Mouse (Mus musculus) c-Kit-positive CD71-positive TER-119-positive erythroid progenitor cells, embryonic 14.5 days (primary cell): ENCODE measurements at regions not wholly inside any gene's neighbourhood (a gene's known extent, or its start where the extent isn't known, plus 50 kb on each side); places are given as distances from the start of the nearest gene placed in this dataset.

ENCODE experiments used
- DNase-seq: peaks from one replicate; pipeline ENCODE4 v3.0.0-alpha.2; 2013; ENCODE audit warnings: low spot score

DNA sequence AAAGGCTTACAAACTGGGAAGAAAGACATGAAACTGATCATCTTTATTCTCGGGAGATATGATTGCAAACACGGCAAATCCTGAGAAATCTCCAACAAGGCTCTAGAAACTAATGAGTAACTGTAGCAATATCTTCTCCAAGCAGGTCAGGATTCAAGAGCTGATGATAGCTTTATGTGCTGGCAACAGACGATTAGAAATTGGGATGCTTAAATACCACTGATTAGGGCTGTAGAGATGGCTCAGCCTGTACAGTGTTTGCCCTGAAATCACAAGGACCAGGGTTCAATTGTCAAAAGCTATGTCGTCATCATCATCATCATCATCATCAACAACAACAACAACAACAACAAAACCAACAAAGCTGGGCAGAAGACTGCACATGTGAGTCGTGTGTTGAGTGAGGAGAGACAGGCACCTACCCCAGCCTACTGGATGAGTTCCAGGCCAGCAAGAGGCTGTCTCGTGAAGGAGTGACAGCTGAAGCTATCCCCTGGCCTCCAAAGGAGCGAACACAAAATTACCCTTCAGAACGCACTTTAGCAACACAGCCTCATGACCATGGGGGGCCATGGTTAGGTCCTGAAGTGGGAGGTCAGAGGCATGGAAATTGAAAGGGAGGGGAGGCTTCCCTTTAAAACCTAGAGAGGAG is 225.0 kb downstream of the Tex36 start:
- no peak for DNase-seq

DNA sequence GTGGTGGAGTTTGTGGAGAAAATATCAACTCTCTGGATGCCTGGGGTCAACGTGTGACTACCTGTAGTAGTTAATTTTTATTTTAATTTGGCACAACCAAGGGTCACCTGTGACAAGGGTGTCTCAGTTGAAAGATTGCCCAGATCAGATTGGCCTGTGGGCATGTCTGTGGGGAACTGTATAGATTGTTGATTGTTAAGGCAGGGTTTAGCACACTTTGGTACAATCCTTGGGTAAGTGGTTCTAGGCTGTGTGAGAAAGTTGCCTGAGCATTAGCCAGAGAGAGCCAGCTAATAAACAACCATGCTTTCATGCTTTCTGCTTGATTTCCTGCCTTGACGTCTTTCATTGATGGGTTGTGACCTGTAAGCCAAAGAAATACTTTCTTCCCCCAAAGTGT is 229.3 kb downstream of the Tex36 start:
- DNase-seq = no peak

DNA sequence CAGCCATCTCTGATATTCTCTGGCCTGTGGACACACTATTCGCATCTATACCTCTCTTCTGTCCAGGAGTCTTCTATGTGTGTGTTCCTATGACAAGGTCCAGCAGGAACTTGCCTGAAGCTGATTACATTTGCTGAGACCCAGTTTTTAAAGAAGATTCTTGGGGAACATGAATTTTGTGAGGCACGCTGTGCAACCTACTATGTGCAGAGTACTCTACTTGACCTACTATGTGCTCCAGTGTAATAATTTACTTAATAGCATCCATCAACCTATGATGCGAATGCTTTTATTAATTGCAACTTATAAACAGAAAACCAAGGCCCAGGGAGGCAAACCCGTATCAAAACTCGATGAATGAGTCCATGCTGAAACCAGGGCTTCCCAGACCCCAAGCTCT is 231.4 kb downstream of the Tex36 start:
- no peak for DNase-seq

DNA sequence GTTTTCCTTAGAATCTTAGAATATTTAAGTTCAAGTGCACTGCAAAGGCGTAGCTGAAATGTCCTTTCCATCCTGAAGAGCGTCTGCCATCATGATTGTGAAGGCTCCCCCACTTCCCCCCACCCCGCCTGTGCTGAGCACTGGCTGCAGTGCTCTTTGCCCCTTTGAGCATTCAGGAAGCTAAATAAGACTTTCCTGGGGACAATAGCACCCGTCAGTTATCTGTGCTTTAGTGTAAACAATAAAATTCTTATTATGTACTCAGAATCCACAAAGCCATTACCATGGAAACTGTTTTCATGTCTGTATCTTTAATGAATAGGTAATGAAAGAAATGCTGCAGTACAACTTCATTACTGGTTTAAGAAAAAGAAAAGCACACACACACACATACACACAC is 237.4 kb downstream of the Tex36 start:
- DNase-seq = no peak

DNA sequence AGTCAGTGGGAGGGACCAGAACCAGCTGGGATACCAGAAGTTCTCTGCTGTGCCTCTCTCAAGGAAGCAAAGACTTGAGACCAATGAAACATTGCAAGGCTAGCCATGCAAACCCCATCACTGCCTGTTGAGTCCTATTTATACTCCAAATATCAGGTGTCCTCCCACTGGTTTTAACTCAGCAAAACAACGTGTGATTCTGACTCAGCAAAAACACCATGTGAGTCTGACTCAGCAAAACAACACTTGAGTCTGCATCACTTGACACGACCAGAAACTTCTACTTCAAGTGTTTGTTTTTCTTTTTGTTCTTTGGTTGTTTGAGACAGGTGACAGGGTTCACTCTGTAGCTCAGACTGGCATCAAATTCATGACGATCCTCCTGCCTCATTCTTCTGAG is 204.6 kb upstream of the Ctbp2 start:
- no peak for DNase-seq

DNA sequence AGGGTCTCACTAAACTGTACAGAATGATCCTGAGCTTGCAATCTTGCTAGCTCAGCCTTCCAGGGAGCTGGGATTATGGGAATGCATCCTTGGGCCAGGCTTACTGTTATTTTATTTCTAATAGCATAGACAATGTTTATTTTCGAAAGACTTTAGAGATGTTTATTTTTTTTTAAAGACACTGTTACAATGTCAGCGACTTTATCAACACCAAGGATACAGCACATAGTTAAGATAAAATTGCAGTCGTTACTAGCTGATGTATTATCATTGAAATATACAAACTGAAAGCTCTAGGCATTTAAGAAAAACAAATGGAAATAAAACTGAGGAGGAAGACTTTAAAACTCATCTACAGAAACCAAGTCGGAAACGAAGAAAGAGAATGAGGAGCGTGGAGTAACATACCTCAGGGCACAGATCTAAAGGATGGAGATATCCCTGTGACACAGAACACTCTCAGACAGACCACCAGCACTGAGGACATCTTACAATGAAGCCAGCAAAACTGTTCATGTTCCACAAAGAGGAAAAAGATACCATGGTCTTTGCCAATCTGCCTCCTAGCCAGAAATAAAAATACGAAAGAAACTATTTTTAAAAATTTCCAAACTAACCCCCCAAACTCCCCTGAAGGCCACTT is 201.5 kb upstream of the Ctbp2 start:
- no peak for DNase-seq

DNA sequence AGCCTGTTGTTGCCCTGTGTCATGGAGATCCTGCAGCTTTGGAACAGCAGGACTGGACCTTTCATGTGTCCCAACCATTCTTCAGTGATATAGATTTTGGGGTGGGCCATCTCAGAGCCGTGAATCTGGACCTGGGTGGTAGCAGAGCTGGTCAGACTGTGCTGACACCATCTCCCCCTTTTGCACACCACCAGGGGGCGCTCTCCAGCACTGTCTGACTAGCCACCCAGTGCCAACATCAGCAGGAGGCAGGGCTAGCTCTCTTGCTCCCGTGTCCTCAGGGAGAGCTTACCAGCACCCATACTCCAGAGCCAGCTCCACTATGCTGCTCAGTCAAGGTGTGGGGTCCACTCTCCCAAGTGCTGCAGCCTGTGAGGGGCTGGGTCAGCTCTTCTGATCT is 199.8 kb upstream of the Ctbp2 start:
- no peak for DNase-seq

DNA sequence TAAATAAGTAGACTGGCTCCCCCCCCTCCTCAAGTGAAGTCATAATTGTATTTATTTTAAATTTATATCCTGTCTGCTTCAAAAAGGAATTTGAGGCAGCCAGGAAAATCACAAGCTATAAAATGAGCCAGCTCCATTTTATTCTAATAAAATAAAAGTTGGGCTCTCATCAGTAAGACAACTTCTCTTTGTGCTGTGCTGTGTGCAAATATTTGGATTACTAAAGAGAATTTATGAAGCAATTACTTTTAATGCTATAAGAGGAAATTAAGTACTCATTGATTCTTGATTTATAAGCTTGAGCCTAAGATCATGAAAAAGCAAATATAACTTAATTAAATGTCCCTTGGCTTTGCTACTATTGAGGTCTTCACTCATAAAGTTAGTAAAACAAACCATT is 193.4 kb upstream of the Ctbp2 start:
- DNase-seq = no peak

DNA sequence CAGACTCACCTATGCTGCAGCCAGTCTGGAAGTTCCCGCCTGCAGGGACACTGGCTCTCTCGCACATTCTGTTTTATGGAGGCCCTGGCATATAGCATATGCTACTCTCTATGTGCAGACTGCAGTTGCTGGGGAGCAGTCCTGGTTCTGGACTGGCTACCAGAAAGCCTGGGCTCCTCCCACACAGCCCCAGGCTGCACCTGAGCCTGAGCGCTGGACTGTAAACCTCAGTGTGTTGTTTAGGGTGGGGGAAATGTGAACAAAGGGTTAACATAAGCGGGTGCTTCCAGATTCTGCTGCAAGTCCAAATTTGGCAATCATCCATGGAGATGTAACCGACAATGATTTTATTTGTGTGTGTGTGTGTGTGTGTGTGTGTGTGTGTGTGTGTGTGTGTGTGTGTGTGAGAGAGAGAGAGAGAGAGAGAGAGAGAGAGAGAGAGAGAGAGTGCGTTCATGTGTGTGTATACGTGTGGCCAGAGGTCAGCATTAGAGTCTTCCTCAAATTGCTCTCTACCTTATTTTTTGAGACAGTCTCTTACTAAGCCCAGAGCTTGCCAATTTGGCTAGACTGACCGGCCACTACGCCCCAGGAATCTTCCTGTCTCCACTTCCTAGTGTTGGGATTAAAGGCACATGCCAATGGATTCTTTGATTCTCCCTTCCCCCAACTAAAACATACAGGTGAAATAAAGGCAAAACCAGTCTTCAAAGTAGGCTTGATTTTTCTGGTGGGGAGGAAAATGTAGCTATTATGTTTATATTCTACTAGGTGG is 192.7 kb upstream of the Ctbp2 start:
- no peak for DNase-seq

DNA sequence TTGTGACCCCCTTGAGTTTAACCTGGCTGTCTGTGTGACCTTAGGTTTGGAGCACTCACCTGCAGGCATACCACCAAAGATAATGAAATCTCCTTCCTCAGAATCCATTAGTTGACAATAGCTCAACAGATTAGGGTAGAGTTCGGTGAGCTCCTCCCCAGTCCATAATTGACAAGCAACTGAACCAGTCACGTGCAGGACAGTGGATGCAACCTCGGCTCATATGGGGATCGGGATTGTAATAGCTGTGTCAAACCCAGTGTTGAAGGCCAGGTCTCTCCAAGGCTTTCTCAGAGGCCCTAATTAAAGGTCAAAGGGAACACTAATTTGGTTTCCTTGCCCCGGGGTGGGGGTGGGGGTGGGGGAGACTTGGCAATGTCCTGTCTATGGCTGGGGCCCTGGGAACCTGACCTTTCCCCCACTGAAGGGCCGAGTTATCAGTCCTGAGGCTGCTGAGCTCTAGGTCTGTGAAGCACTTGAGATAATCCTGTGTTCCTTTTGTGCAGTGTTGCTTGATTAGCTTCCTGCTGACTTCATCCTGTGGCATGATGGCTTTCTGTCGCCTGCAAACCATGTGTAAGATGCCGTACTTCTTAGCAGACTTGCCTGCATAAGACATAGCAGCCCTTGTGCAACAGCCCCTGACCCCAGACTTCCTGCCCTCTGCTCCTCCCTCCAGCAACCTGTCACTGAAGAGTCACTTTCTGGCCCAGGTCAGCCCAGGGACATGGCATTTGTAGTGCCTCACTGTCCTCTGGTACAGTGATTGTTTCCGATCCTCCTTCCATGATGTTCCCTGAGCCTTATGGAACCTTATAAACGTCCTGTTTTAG is 191.3 kb upstream of the Ctbp2 start:
- no peak for DNase-seq

DNA sequence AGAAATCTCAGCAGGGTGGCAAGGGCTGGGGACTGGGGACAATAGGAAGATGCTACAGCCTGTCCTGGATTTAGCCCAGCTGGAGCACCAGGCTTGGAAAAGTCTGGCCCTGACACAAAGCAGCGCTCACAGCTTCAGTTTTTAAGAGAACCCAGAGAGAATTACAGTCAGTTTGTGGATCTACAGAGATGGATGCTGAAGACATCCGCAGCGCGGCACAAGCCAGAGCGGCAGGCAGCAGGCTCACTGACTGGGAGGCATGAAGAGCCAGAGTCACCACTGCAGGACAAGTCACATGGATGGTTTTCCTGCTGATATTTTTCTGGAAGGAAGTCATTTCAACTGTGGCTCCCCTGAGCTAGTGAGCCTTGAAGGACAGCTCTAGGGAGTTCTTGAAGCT is 189.0 kb upstream of the Ctbp2 start:
- DNase-seq = no peak

DNA sequence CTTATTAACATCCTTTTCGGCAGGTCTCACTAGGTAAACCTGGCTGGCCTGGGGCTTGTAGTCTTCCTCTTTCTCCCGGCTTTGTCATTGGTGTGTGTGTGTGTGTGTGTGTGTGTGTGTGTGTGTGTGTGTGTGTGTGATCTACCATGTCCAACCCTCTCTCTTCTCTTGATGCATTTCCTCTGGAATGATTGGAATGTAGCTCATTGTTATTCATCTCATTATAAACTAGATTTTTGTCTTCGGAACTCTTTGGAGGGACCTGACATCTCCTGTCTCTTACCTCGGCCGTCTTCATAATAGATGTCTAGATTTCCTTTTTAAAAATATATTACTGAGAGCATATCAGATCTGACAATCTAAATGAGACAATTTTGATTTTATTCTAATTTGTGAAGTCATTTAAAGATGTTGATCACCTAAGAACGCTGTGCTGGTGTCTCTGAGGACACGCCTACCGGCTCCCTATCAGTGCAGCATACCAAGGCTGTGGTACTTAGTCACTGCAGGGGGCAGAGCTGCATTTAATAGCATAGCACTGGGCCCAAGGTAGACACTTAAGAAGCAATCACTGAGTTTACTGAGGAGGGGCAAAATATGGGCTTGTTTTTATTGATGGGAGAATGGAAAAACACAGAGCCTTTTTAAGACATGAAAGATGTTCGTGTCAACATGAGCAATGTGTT is 187.1 kb upstream of the Ctbp2 start:
- no peak for DNase-seq

DNA sequence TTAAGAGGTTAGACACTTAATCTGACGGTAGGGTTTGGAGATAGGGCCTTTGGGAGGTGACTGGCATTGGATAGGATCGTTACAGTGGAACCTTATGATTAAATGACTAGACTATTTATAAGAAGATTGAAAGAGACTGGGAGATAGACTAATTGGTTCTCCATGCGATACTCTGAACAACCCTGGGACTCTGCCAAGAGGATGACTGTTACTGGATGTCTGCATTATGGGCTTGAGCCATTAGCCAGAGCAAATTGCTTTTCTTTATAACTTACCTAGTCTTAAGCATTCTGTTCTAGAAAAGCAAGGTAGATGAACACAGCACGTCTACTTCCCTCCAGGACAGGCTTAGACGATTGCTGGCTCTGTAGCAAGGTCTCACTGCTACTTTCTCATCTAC is 180.3 kb upstream of the Ctbp2 start:
- no peak for DNase-seq

DNA sequence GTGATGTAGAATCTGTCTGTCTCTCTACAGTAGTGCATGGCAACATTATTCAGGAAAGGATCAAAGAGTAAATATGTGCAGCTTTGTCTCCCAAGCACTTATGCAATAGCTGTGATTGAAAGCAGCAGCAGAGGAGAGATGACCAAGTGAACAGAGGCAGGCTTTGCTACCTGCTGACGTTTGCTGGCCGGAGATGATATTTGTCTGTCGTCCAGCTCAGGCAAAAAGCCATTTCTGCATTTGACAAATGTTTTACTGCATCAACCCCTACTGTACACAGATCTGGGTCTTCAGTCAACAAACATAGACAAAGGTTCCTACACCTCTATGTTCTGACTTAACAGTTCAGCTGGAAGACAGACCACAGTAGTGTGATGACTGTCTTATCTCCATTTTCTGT is 166.3 kb upstream of the Ctbp2 start:
- DNase-seq = no peak

DNA sequence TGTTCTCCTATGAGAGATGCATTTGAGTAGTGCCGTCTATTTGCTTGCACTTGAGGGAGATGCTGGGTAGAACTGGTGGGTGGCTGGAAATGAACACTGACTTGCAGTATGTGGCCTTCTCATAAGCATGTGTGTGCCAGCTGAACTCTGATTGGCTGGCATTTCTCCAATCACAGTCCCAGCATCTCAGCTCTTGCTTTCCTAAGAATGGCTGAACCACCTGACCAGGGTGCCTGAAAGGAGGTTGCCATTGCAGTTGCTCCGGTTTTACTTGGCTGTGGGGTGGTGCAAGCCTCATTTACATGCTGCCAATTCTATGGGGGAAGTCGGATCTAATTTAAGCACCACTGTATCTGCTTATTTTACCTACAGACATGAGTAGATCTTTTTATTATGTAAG is 164.1 kb upstream of the Ctbp2 start:
- no peak for DNase-seq

DNA sequence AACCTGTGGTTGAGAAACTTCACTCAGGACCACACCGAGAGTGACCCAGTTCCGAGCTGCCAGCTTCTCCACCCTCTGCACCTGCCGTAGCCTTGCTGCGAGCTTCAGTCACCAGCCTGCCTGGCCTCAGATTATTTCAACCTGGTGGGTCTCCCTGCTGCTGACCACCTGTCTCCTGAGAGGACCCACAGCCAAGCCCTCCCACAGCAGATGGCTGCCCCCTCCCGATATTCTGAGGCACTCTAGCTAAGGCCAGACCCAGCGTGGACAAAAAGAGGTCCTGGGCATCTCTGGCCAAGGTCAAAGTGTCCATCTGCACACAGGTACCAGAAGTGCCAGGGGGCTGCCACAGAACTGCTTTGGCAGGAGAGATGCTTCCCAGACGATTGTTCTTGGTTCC is 162.7 kb upstream of the Ctbp2 start:
- no peak for DNase-seq

DNA sequence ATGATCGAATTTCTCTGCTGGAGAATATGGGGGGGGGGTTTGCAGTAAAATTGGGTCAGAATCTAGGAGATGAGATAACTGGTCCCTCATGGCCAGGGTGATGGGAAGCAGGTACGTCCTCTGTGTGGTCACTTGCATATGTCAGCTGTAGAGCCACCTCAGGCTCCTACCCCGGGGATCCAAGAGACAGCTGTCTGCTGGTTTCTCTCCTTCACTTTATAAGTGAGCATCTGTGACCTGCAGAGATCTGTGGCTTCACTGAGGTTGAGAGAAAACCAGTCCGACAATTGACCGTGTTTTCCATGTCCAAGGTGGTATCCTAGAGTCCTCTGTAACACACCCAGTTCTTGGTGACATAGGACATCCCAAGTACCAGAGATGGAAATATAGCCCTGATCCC is 162.1 kb upstream of the Ctbp2 start:
- no peak for DNase-seq

DNA sequence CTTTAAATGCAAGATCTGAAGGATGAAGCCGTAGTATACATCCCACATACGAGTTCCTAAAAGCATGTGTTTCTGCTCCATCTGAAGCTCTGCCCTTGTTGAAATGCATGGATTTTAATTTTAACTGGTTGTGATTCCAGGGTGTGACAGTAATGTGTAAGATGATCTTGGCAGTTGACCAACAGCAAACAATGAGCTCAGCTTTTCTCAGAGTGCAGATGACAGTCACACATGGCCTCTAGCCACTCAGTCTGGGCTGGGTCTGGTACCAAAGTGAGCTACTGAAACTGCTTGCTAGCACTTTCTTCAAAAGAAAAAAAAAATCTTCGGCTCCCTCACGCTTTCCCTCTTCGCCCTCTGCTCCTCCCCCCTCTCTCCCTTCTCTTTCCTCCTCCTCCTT is 138.0 kb upstream of the Ctbp2 start:
- DNase-seq = no peak

DNA sequence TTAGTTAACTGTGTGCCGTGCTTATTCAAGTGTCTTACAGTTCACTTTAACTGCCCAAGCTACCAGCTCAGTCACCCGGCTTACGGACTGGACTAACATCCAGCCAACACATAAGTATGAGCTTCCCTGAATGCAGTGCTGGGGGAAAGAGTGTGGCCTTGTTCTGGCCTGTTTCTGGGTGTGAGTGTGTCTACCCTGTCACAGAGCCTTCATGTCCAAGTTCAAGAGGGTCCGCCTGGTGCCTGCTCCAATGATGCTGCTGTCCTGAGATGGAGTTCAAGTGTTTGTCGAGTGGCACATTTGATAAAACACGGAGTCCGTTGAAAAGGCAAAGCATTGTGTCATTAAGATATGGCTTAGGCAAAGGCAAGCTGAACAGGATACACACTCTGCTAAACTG is 135.0 kb upstream of the Ctbp2 start:
- DNase-seq = no peak

DNA sequence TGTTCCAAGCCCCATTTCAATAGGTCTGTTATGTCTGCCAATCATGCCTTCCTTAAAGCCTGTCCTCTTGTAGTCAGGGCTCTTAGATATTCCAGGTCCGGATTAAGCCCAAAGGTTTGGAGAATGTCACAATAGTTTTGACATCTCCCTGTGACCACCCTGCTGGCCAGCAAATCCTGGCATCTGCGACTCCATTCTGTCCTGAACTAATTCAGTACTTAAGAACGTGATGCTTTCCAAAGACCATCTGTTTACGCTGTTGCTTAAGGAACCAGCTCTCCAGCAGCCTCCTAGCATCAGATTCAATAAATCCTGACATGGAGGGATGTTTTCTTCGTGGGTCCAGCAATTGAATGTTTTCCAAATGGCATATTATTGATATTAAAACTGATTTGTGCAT is 132.7 kb upstream of the Ctbp2 start:
- no peak for DNase-seq

DNA sequence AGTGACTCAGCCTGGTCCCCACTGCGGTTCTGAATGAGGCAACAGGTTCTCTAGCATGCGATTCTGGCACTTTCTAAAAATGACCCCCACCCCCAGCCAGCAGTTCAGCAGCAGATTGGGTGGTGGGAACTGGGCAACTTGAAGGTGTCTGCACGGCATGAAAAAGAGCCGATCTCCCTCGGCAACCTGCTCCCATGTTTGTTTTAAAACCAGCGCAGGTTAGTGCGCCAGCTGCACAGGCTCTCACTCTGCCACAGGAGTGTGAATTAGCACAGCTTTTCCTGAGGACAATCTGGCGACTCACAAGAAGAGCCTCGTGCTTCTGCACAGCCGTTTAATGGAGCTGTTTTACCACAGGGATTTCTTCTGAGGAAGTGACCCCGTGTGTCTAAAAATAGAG is 120.4 kb upstream of the Ctbp2 start:
- no peak for DNase-seq

DNA sequence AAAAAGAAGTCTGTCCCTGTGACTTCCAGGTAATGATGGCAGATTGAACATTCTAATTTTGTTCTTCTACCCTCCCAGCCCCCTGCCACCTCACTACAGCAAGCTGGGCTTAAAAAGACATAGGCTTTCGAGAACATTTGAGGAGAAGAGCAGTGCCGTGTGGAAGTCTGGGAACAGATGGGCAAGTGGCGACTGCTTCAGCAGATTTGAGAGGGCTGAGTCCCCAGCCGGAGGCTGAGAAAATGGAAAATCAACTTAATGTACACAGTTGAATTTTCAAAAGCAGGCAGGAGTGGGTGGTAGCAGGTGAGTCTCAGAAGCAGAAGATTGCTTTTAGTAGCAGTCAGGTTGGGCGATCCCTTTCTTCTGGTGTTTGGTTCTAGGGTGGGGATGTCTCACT is 110.2 kb upstream of the Ctbp2 start:
- DNase-seq = no peak
